17 mouse cellular contexts compared by ENCODE assay signal in genomic region chr6:38293708-38294107, GRCm38 (mm10). TPM values are rescaled to one million over a fixed set of nuclear protein-coding genes. Genes with fewer than 3 reads are reported as not detected.
DNase-seq lines count a peak whose midpoint lies in the region; ATAC-seq and TF ChIP-seq lines count a peak whose summit lies in the region.
"Had no signal": no experiment of that assay in that cellular context is flagged by ENCODE, and none has a peak within 500 bp of the region (broad histone marks: within the 10 kb centered on the region; RNA-seq: fewer than 3 reads in every experiment).

No protein-coding gene starts in this region.

- H3K4me2 ChIP-seq in midbrain, postnatal 0 days (ENCODE audit: low read depth, low read length, poor library complexity, severe bottlenecking) = no peak overlapping the region
- H3K4me2 ChIP-seq: lung, embryonic 15.5 days had no signal

- H3K4me3 ChIP-seq in heart, adult 2 months = no peak overlapping the region
- no peak overlapping the region for H3K4me3 ChIP-seq in left cerebral cortex, adult 2 months
- no peak overlapping the region for H3K4me3 ChIP-seq in midbrain, postnatal 0 days (ENCODE audit: low read depth, low read length)
- H3K4me3 ChIP-seq in midbrain, embryonic 10.5 days = no peak overlapping the region
- H3K4me3 ChIP-seq: hindbrain, embryonic 10.5 days; lung, embryonic 15.5 days had no signal

- TF ChIP-seq EP300 in heart, adult 2 months (IDR thresholded peaks at IDR 0.05; ENCODE audit: insufficient read depth, low read depth, low read length) = no peak

- H3K9ac ChIP-seq in heart, adult 2 months (ENCODE audit: low read depth, low read length) = no peak overlapping the region
- H3K9ac ChIP-seq in midbrain, postnatal 0 days (replicated peaks; ENCODE audit: low read length, poor library complexity, severe bottlenecking) = no peak overlapping the region
- H3K9ac ChIP-seq: lung, embryonic 15.5 days had no signal

- TF ChIP-seq POLR2A in heart, adult 2 months (IDR thresholded peaks at IDR 0.05; ENCODE audit: insufficient read depth, low read depth, low read length) = no peak
- TF ChIP-seq POLR2A in brain, embryonic 14.5 days (IDR thresholded peaks at IDR 0.05; ENCODE audit: borderline replicate concordance, extremely low read depth, insufficient read depth, insufficient read length, poor library complexity, severe bottlenecking) = no peak

- H3K4me1 ChIP-seq in heart, adult 2 months (ENCODE audit: control insufficient read depth, insufficient read depth, low read length) = no peaks in the 10 kb centered on the region
- H3K4me1 ChIP-seq in midbrain, postnatal 0 days (ENCODE audit: insufficient read depth, low read length) = no peaks in the 10 kb centered on the region
- peaks cover 32% of the 10 kb centered on the region for H3K4me1 ChIP-seq in midbrain, embryonic 10.5 days
- H3K4me1 ChIP-seq: lung, embryonic 15.5 days had no signal

- no peaks in the 10 kb centered on the region for H3K79me2 ChIP-seq in heart, adult 2 months (replicated peaks; ENCODE audit: control insufficient read depth, insufficient read depth, low read length)

- H3K36me3 ChIP-seq in heart, adult 2 months (ENCODE audit: control insufficient read depth, insufficient read depth, low read length) = no peaks in the 10 kb centered on the region
- peaks cover 17% of the 10 kb centered on the region; the same call in 1 of the 2 replicates for H3K36me3 ChIP-seq in midbrain, postnatal 0 days (ENCODE audit: insufficient read depth, low read length)
- peaks cover 80% of the 10 kb centered on the region for H3K36me3 ChIP-seq in midbrain, embryonic 10.5 days

- no peak overlapping the region for H3K27ac ChIP-seq in heart, adult 2 months
- no peak overlapping the region for H3K27ac ChIP-seq in left cerebral cortex, adult 2 months
- H3K27ac ChIP-seq in midbrain, postnatal 0 days (ENCODE audit: low read depth, low read length) = no peak overlapping the region
- H3K27ac ChIP-seq in midbrain, embryonic 10.5 days (replicated peaks) = no peak overlapping the region
- H3K27ac ChIP-seq: hindbrain, embryonic 10.5 days; lung, embryonic 15.5 days had no signal

- peak; percentile 35 for TF ChIP-seq CTCF in heart, adult 2 months (IDR thresholded peaks at IDR 0.05)
- TF ChIP-seq CTCF in left cerebral cortex, adult 2 months (IDR thresholded peaks at IDR 0.05) = peak; percentile 14
- TF ChIP-seq CTCF in midbrain, postnatal 0 days (IDR thresholded peaks at IDR 0.05) = peak; percentile 29; the same call in 1 of the 2 replicates
- TF ChIP-seq CTCF in brain, embryonic 14.5 days (IDR thresholded peaks at IDR 0.05; ENCODE audit: borderline replicate concordance, extremely low read depth, insufficient read depth, insufficient read length) = peak; percentile 26; the same call in 1 of the 2 replicates

- no peaks in the 10 kb centered on the region for H3K27me3 ChIP-seq in heart, adult 2 months (ENCODE audit: control insufficient read depth, insufficient read depth, low read length)
- no peaks in the 10 kb centered on the region for H3K27me3 ChIP-seq in midbrain, postnatal 0 days (ENCODE audit: insufficient read depth, low read length)
- peaks cover 62% of the 10 kb centered on the region for H3K27me3 ChIP-seq in midbrain, embryonic 10.5 days (ENCODE audit: low read depth, poor library complexity, severe bottlenecking)
- H3K27me3 ChIP-seq: lung, embryonic 15.5 days had no signal

- intact Hi-C loops in heart, adult 2 months (cut with DNase I) = no loop called here
- intact Hi-C loops in heart, postnatal 36 days (cut with DNase I) = no loop called here
- intact Hi-C loops in left cerebral cortex, adult 2 months (cut with DNase I) = no loop called here
- intact Hi-C loops in left cerebral cortex, postnatal 14 days (cut with DNase I) = no loop called here

- H3K9me3 ChIP-seq in midbrain, postnatal 0 days (ENCODE audit: low read length) = no peaks in the 10 kb centered on the region
- H3K9me3 ChIP-seq in midbrain, embryonic 10.5 days (replicated peaks) = no peaks in the 10 kb centered on the region
- H3K9me3 ChIP-seq: hindbrain, embryonic 10.5 days; lung, embryonic 15.5 days had no signal

- no peak for ATAC-seq in midbrain, postnatal 0 days (ENCODE audit: low FRiP score)

- DNase-seq in heart, adult 2 months = no peak
- no peak for DNase-seq in heart, postnatal 36 days
- DNase-seq in left cerebral cortex, adult 2 months (ENCODE audit: extremely low spot score in 1 of 2, low spot score in 2 of 2) = no peak
- DNase-seq in left cerebral cortex, postnatal 14 days (ENCODE audit: low spot score in 2 of 2) = no peak
- DNase-seq in midbrain, postnatal 0 days (ENCODE audit: low spot score) = no peak
- no peak for DNase-seq in midbrain, embryonic 10.5 days (ENCODE audit: low spot score)
- DNase-seq in brain, embryonic 14.5 days (ENCODE audit: low read depth) = no peak
- no peak for DNase-seq in adrenal gland, adult 18-20 months (ENCODE audit: low spot score in 2 of 2)
- DNase-seq: adrenal gland, postnatal 14 days; B cell, adult 2 months; cerebellum, adult 11 months; cerebellum, postnatal 14 days; heart, adult 18-20 months; thymus, postnatal 25 days had no signal

- WGBS in heart, adult 2 months = 81% methylated on average over 3 of the region's 3 CpGs
- WGBS in midbrain, postnatal 0 days = 50% methylated on average over 3 of the region's 3 CpGs
- WGBS in midbrain, embryonic 10.5 days = 37% methylated on average over 3 of the region's 3 CpGs

RNA-seq across cellular contexts. Expression of gene Zc3hav1l, which starts 5.4 kb away (rescaled TPM):
- 1 to 10 TPM; 1.0 to 1.6 TPM for total RNA-seq in heart, adult 2 months (2021)
- 1.5 and 3.8 TPM in 2 replicates for polyA plus RNA-seq in heart, adult 2 months (2012; rRNA removed)
- 1 to 10 TPM; 1.1 to 1.9 TPM for total RNA-seq in heart, postnatal 36 days (2021)
- 1 to 10 TPM; 3.2 to 3.4 TPM for total RNA-seq in left cerebral cortex, adult 2 months (2021)
- total RNA-seq in left cerebral cortex, postnatal 14 days (2021) = 1 to 10 TPM; 2.4 to 2.6 TPM
- total RNA-seq in midbrain, postnatal 0 days (2014; rRNA removed) = 8.1 and 11.0 TPM in 2 replicates
- polyA plus RNA-seq in midbrain, postnatal 0 days (2015; fragmentation: Nextera tagmentation; extraction: Ambion mirVana) = 3.6 and 3.7 TPM in 2 replicates
- 12.9 and 13.6 TPM in 2 replicates for polyA plus RNA-seq in midbrain, embryonic 10.5 days (2016; fragmentation: Nextera tagmentation; extraction: Ambion mirVana)
- 29.6 and 33.9 TPM in 2 replicates for polyA plus RNA-seq in brain, embryonic 14.5 days (2012; rRNA removed)
- total RNA-seq in adrenal gland, adult 18-20 months (2021) = 1 to 10 TPM; 2.1 to 2.8 TPM
- total RNA-seq: monocyte, adult 5-6 weeks had no signal

RNA-seq across cellular contexts. Expression of gene D630045J12Rik, which starts 39.9 kb away (rescaled TPM):
- 1 to 10 TPM; 1.1 to 1.5 TPM for total RNA-seq in heart, adult 2 months (2021)
- 0.78 and 1.5 TPM in 2 replicates for polyA plus RNA-seq in heart, adult 2 months (2012; rRNA removed)
- 1 to 10 TPM in 1 of 2 experiments, under 1 TPM in 1; 0.92 to 1.6 TPM for total RNA-seq in heart, postnatal 36 days (2021)
- 10 to 100 TPM; 46.0 to 49.9 TPM for total RNA-seq in left cerebral cortex, adult 2 months (2021)
- total RNA-seq in left cerebral cortex, postnatal 14 days (2021) = 10 to 100 TPM; 35.3 to 39.1 TPM
- total RNA-seq in midbrain, postnatal 0 days (2014; rRNA removed) = 40.1 and 42.5 TPM in 2 replicates
- 7.6 and 9.7 TPM in 2 replicates for polyA plus RNA-seq in midbrain, postnatal 0 days (2015; fragmentation: Nextera tagmentation; extraction: Ambion mirVana)
- 5.6 and 7.2 TPM in 2 replicates for polyA plus RNA-seq in midbrain, embryonic 10.5 days (2016; fragmentation: Nextera tagmentation; extraction: Ambion mirVana)
- 34.9 and 50.5 TPM in 2 replicates for polyA plus RNA-seq in brain, embryonic 14.5 days (2012; rRNA removed)
- 1 to 10 TPM; 2.6 to 3.1 TPM for total RNA-seq in adrenal gland, adult 18-20 months (2021)
- total RNA-seq: monocyte, adult 5-6 weeks had no signal

Comparison
In these comparisons a context has a peak if more than half of its experiments do, and no peak if none do; other contexts are left out.
1. RNA of gene D630045J12Rik, which starts 39.9 kb away (total RNA-seq): 46.0 to 49.9 TPM in left cerebral cortex, adult 2 months, 40.1 to 42.5 TPM in midbrain, postnatal 0 days and 35.3 to 39.1 TPM in left cerebral cortex, postnatal 14 days; 2.6 to 3.1 TPM in adrenal gland, adult 18-20 months, 0.92 to 1.6 TPM in heart, postnatal 36 days and 1.1 to 1.5 TPM in heart, adult 2 months; every median in the first group is over 4 times any median in the second.
2. Peak in every context shown above with its lines, with median percentiles within 50 percentile points of each other: CTCF ChIP-seq.